In the genomic region with DNA sequence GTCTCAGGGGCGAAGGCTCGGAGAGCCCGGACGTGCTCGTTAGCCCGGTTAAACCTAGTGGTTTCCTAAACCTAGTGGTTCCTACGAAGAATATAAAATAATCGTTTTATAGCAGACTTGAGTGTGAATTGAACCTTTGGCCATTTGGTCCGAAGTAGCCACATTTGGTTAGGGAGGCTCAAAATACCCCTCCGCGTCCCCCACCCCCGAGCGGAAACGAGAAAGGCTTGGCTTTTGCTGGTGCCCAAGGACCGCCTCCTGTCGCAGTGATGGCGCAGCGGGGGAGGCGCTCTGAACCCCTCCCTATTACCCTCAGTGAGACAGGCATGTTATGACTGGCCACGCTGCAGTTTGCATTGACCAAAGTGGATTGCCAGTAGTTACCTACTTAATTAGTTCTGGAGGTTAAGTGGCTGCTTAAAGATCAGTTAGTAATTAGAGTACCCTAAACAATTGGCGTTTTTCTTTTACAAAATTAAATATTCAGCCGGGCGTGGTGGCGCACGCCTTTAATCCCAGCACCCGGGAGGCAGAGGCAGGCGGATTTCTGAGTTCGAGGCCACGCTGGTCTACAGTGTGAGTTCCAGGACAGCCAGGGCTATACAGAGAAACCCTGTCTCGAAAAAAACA, we compare ENCODE assay signal across 7 mouse cellular contexts. TPM values are rescaled to one million over a fixed set of nuclear protein-coding genes. Genes with fewer than 3 reads are reported as not detected.
DNase-seq lines count a peak whose midpoint lies in the region; ATAC-seq lines count a peak whose summit lies in the region.

No protein-coding gene starts in this region.

- H3K9ac ChIP-seq in limb, embryonic 11.5 days (ENCODE audit: low read length), result peak overlapping the region; percentile 97
- H3K9ac ChIP-seq in midbrain, embryonic 13.5 days (replicated peaks), result peak overlapping the region; percentile 96

- H3K27me3 ChIP-seq in limb, embryonic 11.5 days (ENCODE audit: control insufficient read depth, insufficient read depth, low read length), result no peaks in the 10 kb centered on the region
- H3K27me3 ChIP-seq in midbrain, embryonic 13.5 days, result no peaks in the 10 kb centered on the region

- H3K4me1 ChIP-seq in limb, embryonic 11.5 days (ENCODE audit: control insufficient read depth, insufficient read depth, low read length), result peaks cover 7% of the 10 kb centered on the region
- peaks cover 32% of the 10 kb centered on the region for H3K4me1 ChIP-seq in midbrain, embryonic 13.5 days (replicated peaks)

- ATAC-seq in granulocyte monocyte progenitor cell, adult 5-6 weeks (replicated peaks; ENCODE audit: poor library complexity, severe bottlenecking), result peak; percentile 36
- ATAC-seq in limb, embryonic 11.5 days (ENCODE audit: insufficient number of reproducible peaks, low FRiP score, low TSS enrichment, low read depth), result no peak; the same call in 1 of the 2 replicates
- peak; percentile 62 for ATAC-seq in midbrain, embryonic 13.5 days

- DNase-seq in adrenal gland, postnatal 14 days, result peak; percentile 92
- peak; percentile 75 for DNase-seq in embryo, embryonic 9.5 days (ENCODE audit: extremely low spot score)
- peak; percentile 80 for DNase-seq in kidney, adult 11 months
- DNase-seq in limb, embryonic 11.5 days (ENCODE audit: low spot score), result peak; percentile 81
- DNase-seq in spleen, adult 12 weeks (ENCODE audit: low spot score), result peak; percentile 64

- no peaks in the 10 kb centered on the region for H3K9me3 ChIP-seq in limb, embryonic 11.5 days (ENCODE audit: control insufficient read depth, low read length)
- H3K9me3 ChIP-seq in midbrain, embryonic 13.5 days, result no peaks in the 10 kb centered on the region

- peaks cover 12% of the 10 kb centered on the region for H3K36me3 ChIP-seq in limb, embryonic 11.5 days (ENCODE audit: control insufficient read depth, insufficient read depth, low read length)
- H3K36me3 ChIP-seq in midbrain, embryonic 13.5 days, result peaks cover 27% of the 10 kb centered on the region

- H3K27ac ChIP-seq in limb, embryonic 11.5 days (replicated peaks; ENCODE audit: low read depth, low read length), result peak overlapping the region; percentile 93
- peak overlapping the region; percentile 96 for H3K27ac ChIP-seq in midbrain, embryonic 13.5 days

- 2% methylated on average over 30 of the region's 30 CpGs for WGBS in limb, embryonic 11.5 days
- WGBS in midbrain, embryonic 13.5 days, result under 1% methylated on average over 30 of the region's 30 CpGs

- peak overlapping the region; percentile 83 for H3K4me2 ChIP-seq in limb, embryonic 11.5 days (ENCODE audit: low read depth, severe bottlenecking)
- H3K4me2 ChIP-seq in midbrain, embryonic 13.5 days (replicated peaks), result peak overlapping the region; percentile 69

- peak overlapping the region; percentile 74 for H3K4me3 ChIP-seq in limb, embryonic 11.5 days (ENCODE audit: low read depth, low read length)
- peak overlapping the region; percentile 90 for H3K4me3 ChIP-seq in midbrain, embryonic 13.5 days (replicated peaks)

RNA-seq across cellular contexts. Expression of a gene that starts 1.3 kb away (rescaled TPM):
- 1,829 and 1,894 TPM in 2 replicates for total RNA-seq in adrenal gland, postnatal 14 days (2021)
- total RNA-seq in granulocyte monocyte progenitor cell, adult 5-6 weeks (2014; fragmentation: Nextera tagmentation), result 4,322 and 4,754 TPM in 2 replicates
- total RNA-seq in granulocyte monocyte progenitor cell, adult 5-6 weeks (2017), result 1,769 and 2,269 TPM in 2 replicates
- polyA plus RNA-seq in limb, embryonic 11.5 days (2014; fragmentation: Nextera tagmentation; extraction: Ambion mirVana), result 5,871 and 5,955 TPM in 2 replicates
- 3,782 and 3,914 TPM in 2 replicates for polyA plus RNA-seq in midbrain, embryonic 13.5 days (2015; fragmentation: Nextera tagmentation; extraction: Ambion mirVana)

RNA-seq across cellular contexts. Expression of a gene that starts 27.6 kb away (rescaled TPM):
- 44.7 and 51.3 TPM in 2 replicates for total RNA-seq in adrenal gland, postnatal 14 days (2021)
- total RNA-seq in granulocyte monocyte progenitor cell, adult 5-6 weeks (2014; fragmentation: Nextera tagmentation), result 39.9 and 62.9 TPM in 2 replicates
- total RNA-seq in granulocyte monocyte progenitor cell, adult 5-6 weeks (2017), result 6.1 and 10.6 TPM in 2 replicates
- polyA plus RNA-seq in limb, embryonic 11.5 days (2014; fragmentation: Nextera tagmentation; extraction: Ambion mirVana), result 11.2 and 13.5 TPM in 2 replicates
- polyA plus RNA-seq in midbrain, embryonic 13.5 days (2015; fragmentation: Nextera tagmentation; extraction: Ambion mirVana), result 32.9 and 33.6 TPM in 2 replicates

RNA-seq across cellular contexts. Expression of a gene that starts 27.7 kb away (rescaled TPM):
- total RNA-seq in adrenal gland, postnatal 14 days (2021), result 84.2 and 99.3 TPM in 2 replicates
- total RNA-seq in granulocyte monocyte progenitor cell, adult 5-6 weeks (2014; fragmentation: Nextera tagmentation), result 152 and 264 TPM in 2 replicates
- 119 and 143 TPM in 2 replicates for total RNA-seq in granulocyte monocyte progenitor cell, adult 5-6 weeks (2017)
- polyA plus RNA-seq in limb, embryonic 11.5 days (2014; fragmentation: Nextera tagmentation; extraction: Ambion mirVana), result 866 and 905 TPM in 2 replicates
- 605 and 617 TPM in 2 replicates for polyA plus RNA-seq in midbrain, embryonic 13.5 days (2015; fragmentation: Nextera tagmentation; extraction: Ambion mirVana)

RNA-seq across cellular contexts. Expression of a gene that starts 59.2 kb away (rescaled TPM):
- 73.6 and 75.8 TPM in 2 replicates for total RNA-seq in adrenal gland, postnatal 14 days (2021)
- 29.3 and 36.4 TPM in 2 replicates for total RNA-seq in granulocyte monocyte progenitor cell, adult 5-6 weeks (2014; fragmentation: Nextera tagmentation)
- 35.7 and 43.4 TPM in 2 replicates for total RNA-seq in granulocyte monocyte progenitor cell, adult 5-6 weeks (2017)
- 15.3 and 16.4 TPM in 2 replicates for polyA plus RNA-seq in limb, embryonic 11.5 days (2014; fragmentation: Nextera tagmentation; extraction: Ambion mirVana)
- polyA plus RNA-seq in midbrain, embryonic 13.5 days (2015; fragmentation: Nextera tagmentation; extraction: Ambion mirVana), result 12.7 and 13.9 TPM in 2 replicates
